Mouse (Mus musculus) cerebral cortex, adult 2 months (tissue): ENCODE measurements around the gene Ints1.

Experiments
- WGBS: fragments of 180-500 bp; shearing (Covaris S2); methylation state at CpG from one replicate; pipeline ENCODE4 v1.1.7; 2018; 5-methylcytosine and 5-hydroxymethylcytosine counted together

Ints1 gene

GRCm38 (mm10) chr5:139754753-139755152 is 20.7 kb downstream of the Ints1 start:
- WGBS = 27% methylated on average over 12 of the region's 12 CpGs

DNA sequence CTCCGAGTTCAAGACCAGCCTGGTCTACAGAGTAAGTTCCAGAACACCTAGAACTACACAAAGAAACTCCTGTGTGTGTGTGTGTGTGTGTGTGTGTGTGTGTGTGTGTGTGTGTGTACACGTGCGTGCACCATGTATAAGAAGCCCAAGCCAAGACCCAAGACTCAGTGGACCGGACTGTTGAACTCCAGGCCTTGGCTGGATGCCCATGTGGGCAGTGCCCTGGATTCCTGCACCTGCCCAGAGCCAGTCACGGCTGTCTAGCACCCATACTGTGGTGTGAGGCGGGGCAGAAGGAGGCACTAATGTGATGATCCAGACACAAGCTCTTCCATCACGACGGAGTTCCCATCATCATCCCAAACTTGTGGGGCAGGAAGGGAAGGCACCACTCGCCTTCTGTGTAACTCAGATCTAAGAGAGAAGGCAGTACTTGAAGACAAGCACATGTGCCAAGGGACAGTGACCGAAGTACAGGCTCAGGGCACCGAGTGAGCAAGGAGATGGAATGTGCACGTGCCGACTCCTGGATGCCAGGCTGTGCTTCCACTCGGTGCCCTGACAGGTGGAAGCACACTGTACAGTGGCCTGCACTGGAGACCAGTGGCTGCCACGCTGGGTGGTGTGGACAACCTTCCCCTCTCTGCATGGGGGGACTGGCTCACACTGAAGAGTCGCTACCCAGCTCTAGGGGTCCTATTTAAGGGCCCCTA is 25.9 kb downstream of the Ints1 start:
- 81% methylated on average over 16 of the region's 16 CpGs for WGBS

- 8% methylated on average over 3 of the region's 3 CpGs for WGBS
These were observed 29.7 kb downstream of the Ints1 start for GRCm38 (mm10) chr5:139745771-139746170.

- 55% methylated on average over 3 of the region's 3 CpGs for WGBS
These were observed 32.8 kb downstream of the Ints1 start for GRCm38 (mm10) chr5:139742640-139743039.

- WGBS = 87% methylated on average over 7 of the region's 7 CpGs
These were observed 36.7 kb downstream of the Ints1 start for GRCm38 (mm10) chr5:139738592-139739315.

DNA sequence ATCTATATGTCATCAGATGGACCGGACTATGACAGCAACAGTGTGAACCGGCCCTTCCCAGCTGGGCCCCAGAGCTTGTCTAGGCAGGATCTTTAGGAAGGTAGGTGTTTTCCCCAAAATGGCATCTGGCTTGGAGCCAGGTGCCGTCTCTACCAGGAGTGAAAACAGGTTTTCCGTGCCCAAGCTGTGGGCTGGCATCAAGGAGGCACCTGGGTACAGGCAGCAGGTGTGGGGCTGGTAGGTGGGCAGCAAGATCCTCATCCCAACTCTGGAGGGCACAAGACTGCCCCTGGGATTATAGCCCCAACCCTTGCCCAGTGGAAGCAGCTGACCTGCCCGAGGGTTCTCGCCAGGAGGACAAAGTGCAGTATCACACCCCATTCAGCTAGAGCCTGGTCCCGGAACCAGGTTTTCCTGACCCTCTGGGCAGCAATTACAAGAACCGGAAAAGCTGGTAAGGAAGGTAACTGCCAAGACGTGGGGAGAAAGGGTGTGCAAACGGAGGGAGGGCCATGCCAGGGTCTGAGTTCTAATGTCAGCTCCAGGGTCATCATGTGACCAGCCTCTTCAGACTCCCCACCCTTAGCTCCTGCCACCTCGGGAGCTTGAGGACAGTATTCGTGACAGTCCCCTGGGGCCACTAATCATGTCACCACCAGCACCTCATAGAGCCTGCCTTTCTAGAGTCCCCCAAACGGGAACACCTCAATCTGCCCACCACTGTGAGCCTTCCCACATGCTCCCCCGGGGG is 37.5 kb downstream of the Ints1 start:
- 88% methylated on average over 14 of the region's 14 CpGs for WGBS

- WGBS = 16% methylated on average over 10 of the region's 10 CpGs
These were observed 39.0 kb downstream of the Ints1 start for GRCm38 (mm10) chr5:139736504-139736940.

DNA sequence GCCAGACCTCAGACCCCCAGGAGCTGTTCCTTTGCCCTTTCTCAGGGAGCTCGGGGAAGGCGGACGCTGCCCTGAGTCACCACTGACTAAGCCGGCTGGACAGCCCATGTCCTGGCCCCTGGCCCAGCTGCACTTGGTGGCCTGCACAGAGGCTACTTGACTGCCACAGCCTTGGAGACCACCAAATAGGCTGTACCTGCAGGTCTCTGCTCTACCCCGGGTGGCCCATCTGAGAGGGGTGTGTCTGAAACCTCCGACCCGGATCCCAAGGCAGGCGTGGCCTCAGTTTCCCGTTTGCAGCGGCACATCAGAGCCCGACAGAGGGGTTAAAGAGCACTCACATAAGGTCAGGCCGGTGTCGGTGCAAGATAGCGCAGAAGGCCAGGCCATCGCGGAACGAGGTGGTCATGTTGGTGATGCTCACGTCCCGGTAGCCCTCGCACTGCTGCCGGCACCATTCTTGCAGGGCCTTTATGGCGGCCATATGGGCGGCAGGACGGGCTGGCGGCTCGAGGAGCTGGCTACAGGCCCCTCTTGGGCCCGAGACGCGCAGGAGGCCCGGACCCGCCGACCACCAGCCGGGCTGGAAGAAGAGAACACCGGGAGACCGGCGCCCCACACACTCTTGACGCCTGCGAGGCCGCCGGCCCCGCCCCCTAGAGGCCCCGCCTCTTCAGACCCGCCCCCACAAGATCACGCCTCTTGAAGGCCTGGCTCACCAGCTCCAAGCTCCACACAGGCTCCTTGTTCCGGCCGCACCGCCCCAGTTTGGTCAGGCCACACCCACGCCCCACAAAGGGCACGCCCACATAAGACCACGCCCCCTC is 39.6 kb downstream of the Ints1 start, which contains the start of gene Micall2:
Gene Micall2, minus strand, starts transcription at position 660 of the 827 bp plus-strand sequence.
- WGBS = 6% methylated on average over 50 of the region's 50 CpGs

DNA sequence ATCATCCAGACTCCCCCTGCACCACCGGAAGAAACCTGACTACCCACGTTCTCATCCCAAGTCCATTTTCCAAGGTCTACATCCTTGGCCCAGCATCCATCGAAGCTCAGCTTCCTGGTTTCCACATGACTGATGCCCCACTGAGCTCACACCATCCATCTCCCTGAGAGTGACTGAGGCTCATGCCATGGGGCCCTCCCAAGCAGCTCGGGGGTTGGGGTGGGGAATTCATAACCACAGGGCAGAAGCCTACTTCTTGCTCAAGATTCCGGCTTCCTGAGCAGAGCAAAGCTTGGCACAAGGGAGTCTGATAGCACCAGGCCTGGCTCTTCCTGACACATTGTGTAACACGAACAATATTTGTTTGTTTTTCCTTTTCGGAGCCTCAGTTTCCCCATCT is 40.7 kb downstream of the Ints1 start:
- WGBS = 79% methylated on average over 7 of the region's 7 CpGs

DNA sequence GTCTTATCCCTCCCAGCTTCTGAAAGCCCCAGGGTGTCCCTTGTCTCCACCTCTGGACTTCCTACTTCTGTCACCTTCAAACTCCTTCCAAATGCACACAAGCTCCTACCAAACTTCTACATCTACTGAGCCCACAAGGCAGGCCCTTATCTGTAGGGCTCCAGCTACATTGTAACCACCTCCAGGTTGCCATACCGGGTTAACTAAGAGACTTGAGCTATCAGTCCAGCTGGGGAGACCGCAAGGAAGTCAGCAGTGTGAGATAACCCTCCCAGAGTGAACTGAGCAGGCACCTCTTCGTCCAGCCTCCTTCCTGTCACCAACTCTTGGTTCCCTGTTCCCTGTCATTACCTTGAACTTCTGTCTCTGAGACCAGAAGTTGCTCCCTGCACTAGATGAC is 41.5 kb downstream of the Ints1 start:
- 90% methylated on average over 3 of the region's 3 CpGs for WGBS

GRCm38 (mm10) chr5:139732634-139733107 is 42.8 kb downstream of the Ints1 start:
- WGBS = 72% methylated on average over 11 of the region's 11 CpGs

DNA sequence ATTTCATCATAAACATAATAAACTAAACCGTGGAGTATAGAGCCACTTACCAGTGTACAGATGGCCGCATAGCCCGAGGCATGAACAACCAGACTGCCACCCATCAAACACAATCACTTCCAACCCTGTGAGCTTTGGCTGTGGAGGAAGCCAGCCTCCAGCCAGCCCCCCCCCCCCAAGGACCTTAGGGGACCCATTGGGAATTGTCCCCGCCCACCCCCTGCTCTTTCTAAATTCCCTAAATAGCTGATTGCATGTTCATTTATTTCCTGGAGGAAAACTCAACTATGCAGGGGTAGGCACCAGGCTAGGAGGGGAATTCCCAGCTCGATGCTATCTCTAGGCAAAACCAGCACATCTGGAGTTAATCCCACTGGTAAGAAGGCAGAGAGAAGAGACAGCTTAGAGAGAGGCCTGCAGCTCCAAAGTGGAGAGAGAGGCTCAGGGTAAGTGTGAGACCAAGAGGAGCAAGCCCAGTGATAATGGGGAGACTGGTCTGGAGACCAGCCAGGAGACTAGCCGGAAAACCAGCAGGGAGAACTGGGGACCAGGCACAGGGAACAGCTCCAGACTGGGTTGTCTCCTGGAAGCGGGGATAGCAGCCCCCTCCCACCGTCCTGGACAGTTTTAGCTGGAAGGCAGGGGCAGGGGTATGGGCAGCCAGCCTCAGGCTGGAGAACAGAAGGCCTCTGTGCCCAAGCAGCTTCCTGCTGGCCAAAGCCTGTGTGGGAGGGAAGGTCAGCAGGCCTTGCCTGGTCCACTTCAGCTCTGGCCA is 44.6 kb downstream of the Ints1 start:
- 47% methylated on average over 8 of the region's 8 CpGs for WGBS

DNA sequence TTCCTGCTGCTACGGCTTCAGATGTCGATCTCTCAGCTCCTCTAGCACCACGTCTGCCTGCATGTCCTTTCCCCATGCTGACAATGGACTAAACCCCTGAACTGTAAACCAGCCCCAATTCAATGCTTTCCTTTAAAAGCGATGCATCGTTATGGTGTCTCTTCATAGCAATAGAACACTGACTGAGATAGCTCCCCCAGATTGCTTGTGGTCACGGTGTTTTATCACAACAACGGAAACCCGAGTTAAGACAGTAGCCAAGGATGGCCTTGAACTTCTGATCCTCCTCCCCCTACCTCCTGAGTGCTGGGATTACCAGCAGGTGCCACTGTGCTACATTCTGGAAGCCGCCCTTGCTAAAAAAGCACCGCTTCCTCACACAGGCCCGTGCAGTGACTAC is 48.2 kb downstream of the Ints1 start:
- WGBS = 93% methylated on average over 11 of the region's 11 CpGs

DNA sequence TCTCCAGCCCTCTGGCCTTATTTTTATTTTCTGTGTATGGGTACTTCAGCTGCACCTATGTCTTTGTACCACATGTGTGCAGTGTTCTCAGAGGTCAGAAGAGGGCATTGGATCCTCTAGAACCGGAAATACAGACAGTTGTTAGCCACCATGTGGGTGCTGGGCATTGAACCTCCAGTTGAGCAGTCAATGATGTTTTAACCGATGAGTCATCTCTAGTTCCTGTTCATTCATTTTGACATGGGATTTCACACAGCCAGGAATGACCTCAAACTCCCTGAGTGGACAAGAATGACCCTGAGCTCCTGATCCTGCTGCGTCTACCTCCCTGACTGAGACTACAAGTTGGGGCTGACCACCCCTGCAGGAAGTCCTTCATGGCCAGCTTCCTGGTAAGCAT is 49.3 kb downstream of the Ints1 start:
- 86% methylated on average over 3 of the region's 3 CpGs for WGBS

DNA sequence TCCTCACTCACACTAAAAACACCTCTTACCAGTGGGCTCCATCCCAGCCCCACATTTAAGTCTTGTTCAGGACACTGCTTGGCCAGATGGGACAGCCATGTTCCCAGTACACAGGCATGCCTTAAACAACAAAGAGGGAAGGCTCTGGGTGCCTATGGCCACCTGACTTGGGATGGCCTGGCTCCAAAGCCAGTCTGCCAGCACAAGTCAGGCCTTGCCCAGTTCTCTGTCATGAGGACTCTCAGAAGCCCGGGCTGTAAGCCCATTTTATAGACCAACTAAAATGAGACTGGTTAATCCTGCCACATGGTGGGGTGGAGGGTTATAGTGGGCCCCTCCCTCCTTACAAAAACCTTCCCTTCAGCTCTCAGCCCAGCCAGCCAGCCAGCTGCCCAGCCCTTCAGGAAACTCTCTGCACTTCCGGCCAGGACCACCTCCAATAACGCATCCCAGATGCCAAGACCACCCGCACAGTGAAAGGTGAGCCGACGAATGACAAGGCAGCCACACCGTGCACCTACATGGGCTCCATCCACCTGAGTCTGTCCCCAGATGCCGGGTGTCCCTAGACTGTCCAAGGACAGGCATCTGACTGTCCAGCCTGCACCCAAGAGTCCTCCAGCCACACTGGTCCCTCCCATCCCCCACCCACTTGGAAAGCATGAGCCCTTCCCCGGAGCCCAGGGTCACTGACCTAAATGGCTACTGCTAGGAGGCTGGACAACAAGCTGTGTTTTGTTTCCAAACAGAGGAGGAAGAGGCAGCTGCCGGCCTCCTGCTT is 50.9 kb downstream of the Ints1 start:
- WGBS = 66% methylated on average over 10 of the region's 10 CpGs

DNA sequence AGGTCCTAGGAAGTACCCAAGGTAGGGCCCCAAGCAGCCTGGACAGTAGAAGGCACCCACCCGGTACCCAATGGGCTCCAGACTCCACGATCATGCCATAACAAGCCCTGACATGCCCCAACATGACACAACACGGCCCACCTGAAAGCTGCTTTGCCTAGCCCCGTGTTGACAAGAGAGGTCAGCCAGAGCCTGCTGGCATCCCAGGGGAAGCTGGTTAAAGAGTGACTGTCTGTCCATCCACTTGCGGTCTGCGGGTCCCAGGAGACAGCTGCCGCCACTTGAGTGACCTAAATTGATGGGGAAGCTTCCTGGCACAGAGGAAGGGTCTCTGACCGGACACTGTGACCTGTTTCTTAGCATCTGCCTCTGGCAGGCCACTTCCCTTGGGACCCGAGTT is 52.4 kb downstream of the Ints1 start:
- 79% methylated on average over 9 of the region's 9 CpGs for whole genome bisulfite sequencing

- WGBS = 75% methylated on average over 6 of the region's 6 CpGs
These were observed 52.8 kb downstream of the Ints1 start for GRCm38 (mm10) chr5:139722709-139723108.

DNA sequence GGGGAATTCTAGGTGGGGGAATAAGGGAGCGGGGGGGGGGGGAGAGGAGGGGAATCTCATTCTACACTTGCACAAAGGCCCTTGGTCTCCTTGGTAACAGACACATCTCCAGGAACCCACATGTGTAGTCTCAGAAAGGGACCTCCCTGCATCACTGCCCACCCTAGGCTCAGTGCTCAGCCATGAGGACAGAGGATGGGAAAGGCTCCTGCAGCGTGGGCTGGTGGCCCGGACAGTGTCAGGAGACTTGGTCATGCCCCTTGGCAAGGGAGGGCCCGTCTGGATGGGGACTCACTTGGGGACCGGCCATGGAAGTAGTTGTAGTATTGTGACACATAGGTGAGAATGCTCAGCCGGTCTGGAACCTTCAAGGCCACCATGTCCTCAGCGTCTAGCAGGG is 56.5 kb downstream of the Ints1 start:
- WGBS = 76% methylated on average over 7 of the region's 7 CpGs

- 68% methylated on average over 6 of the region's 6 CpGs for WGBS
These were observed 56.9 kb downstream of the Ints1 start for GRCm38 (mm10) chr5:139718540-139718939.

DNA sequence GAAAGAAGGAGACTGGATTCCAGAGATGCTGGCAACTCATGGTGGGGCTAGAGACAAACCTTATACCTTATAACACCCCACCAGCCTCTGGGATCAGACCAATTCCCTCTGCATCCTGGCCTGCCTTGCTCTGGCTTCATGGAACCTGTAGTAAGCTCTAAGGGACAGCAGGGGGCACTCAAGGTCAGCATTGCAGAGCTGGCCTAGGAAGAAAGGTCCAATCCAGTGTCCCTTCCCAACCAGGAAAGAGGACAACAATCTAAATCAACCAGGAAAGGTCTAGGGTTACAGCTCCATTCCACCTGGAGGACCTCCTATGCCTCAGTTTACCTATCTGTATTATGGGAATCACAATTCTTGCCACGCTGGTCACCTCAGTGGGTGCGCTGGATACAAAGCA is 57.8 kb downstream of the Ints1 start:
- 98% methylated on average over 2 of the region's 2 CpGs for WGBS
